Mouse (Mus musculus): ENCODE results near the gene Rhot2. TPM values are rescaled to one million over a fixed set of nuclear protein-coding genes. Genes with fewer than 3 reads are reported as not detected.
A peak's percentile ranks its signal among the peaks of the same experiment; 100 is the strongest.

The Rhot2 gene
- polyA plus RNA-seq, 1 experiment from 2014 or later: 13.5 TPM

- H3K4me1 ChIP-seq (replicated peaks): peaks cover 42% of the 10 kb centered on the region
- ATAC-seq (ENCODE audit: low read depth): peak; percentile 67
- under 1% methylated on average over 45 of the region's 45 CpGs for WGBS (ENCODE audit: insufficient replicate concordance)
Observed at GRCm38 (mm10) chr17:25791843-25792527, 52.7 kb downstream of the Rhot2 start.

GRCm38 (mm10) chr17:25791320-25791842 lies 53.3 kb downstream of the Rhot2 start:
- ATAC-seq (ENCODE audit: low read depth): no peak
- Histone ChIP-seq H3K27ac (peak overlapping the region; percentile 92), H3K9me3 (replicated peaks) (no peaks in the 10 kb centered on the region), H3K27me3 (no peaks in the 10 kb centered on the region), H3K36me3 (peaks cover 30% of the 10 kb centered on the region), H3K4me2 (peak overlapping the region; percentile 94), H3K4me3 (replicated peaks) (peak overlapping the region; percentile 89), H3K4me1 (replicated peaks) (peaks cover 40% of the 10 kb centered on the region), H3K9ac (peak overlapping the region; percentile 84)
- WGBS (ENCODE audit: insufficient replicate concordance): 27% methylated on average over 19 of the region's 19 CpGs
- DNase-seq: no peak

More at GRCm38 (mm10) chr17:25791843-25792527, 52.7 kb downstream of the Rhot2 start:
- peak overlapping the region; percentile 89 for H3K4me3 ChIP-seq (replicated peaks)
- no peaks in the 10 kb centered on the region for H3K9me3 ChIP-seq (replicated peaks)
- DNase-seq: peak; percentile 74
- H3K27me3 ChIP-seq: no peaks in the 10 kb centered on the region
- peak overlapping the region; percentile 94 for H3K4me2 ChIP-seq
- peak overlapping the region; percentile 84 for H3K9ac ChIP-seq
- H3K27ac ChIP-seq: peak overlapping the region; percentile 92
- H3K36me3 ChIP-seq: peaks cover 30% of the 10 kb centered on the region

Small RNA genes lying within 50 kb of the gene (microRNA-seq; reads per million reads assigned to microRNA genes)
- gene Mir3082: not detected

Other genes with a start within 250 kb of the Rhot2 start
- 0.25 and 0.51 TPM in 2 replicates for gene Gng13, start 127.7 kb downstream of the Rhot2 start, polyA plus RNA-seq (2015; fragmentation: Nextera tagmentation; extraction: Ambion mirVana)
- 24.8 and 25.4 TPM in 2 replicates for gene Chtf18, start 117.4 kb downstream of the Rhot2 start, polyA plus RNA-seq (2015; fragmentation: Nextera tagmentation; extraction: Ambion mirVana)
- 7.6 and 8.4 TPM in 2 replicates for gene Rpusd1, start 117.2 kb downstream of the Rhot2 start, polyA plus RNA-seq (2015; fragmentation: Nextera tagmentation; extraction: Ambion mirVana)
- gene Mslnl, start 108.8 kb downstream of the Rhot2 start, polyA plus RNA-seq (2015; fragmentation: Nextera tagmentation; extraction: Ambion mirVana): not detected in 2 replicates
- 0.81 and 1.2 TPM in 2 replicates for gene Msln, start 90.5 kb downstream of the Rhot2 start, polyA plus RNA-seq (2015; fragmentation: Nextera tagmentation; extraction: Ambion mirVana)
- 16.4 and 17.5 TPM in 2 replicates for gene Narfl, start 71.1 kb downstream of the Rhot2 start, polyA plus RNA-seq (2015; fragmentation: Nextera tagmentation; extraction: Ambion mirVana)
- gene Haghl, start 59.2 kb downstream of the Rhot2 start, polyA plus RNA-seq (2015; fragmentation: Nextera tagmentation; extraction: Ambion mirVana): 6.8 and 7.3 TPM in 2 replicates
- gene Ccdc78, start 58.3 kb downstream of the Rhot2 start, polyA plus RNA-seq (2015; fragmentation: Nextera tagmentation; extraction: Ambion mirVana): 0.05 and 0.07 TPM in 2 replicates
- gene Fam173a, start 52.0 kb downstream of the Rhot2 start, polyA plus RNA-seq (2015; fragmentation: Nextera tagmentation; extraction: Ambion mirVana): 54.5 and 61.8 TPM in 2 replicates
- 0.46 TPM in 1 of 2 replicates, not detected in the other for gene AC134908.4, start 49.2 kb downstream of the Rhot2 start, polyA plus RNA-seq (2015; fragmentation: Nextera tagmentation; extraction: Ambion mirVana)
- 21.2 and 23.8 TPM in 2 replicates for gene Metrn, start 47.7 kb downstream of the Rhot2 start, polyA plus RNA-seq (2015; fragmentation: Nextera tagmentation; extraction: Ambion mirVana)
- gene Fbxl16, start 35.8 kb downstream of the Rhot2 start, polyA plus RNA-seq (2015; fragmentation: Nextera tagmentation; extraction: Ambion mirVana): 0.05 and 0.32 TPM in 2 replicates
- 11.9 and 14.2 TPM in 2 replicates for gene Wdr24, start 21.2 kb downstream of the Rhot2 start, polyA plus RNA-seq (2015; fragmentation: Nextera tagmentation; extraction: Ambion mirVana)
- 21.7 and 26.9 TPM in 2 replicates for gene Jmjd8, start 16.0 kb downstream of the Rhot2 start, polyA plus RNA-seq (2015; fragmentation: Nextera tagmentation; extraction: Ambion mirVana)
- 130 TPM in 2 replicates for gene Stub1, start 11.4 kb downstream of the Rhot2 start, polyA plus RNA-seq (2015; fragmentation: Nextera tagmentation; extraction: Ambion mirVana)
- gene Rhbdl1, start 7.6 kb downstream of the Rhot2 start, polyA plus RNA-seq (2015; fragmentation: Nextera tagmentation; extraction: Ambion mirVana): 0.20 and 0.30 TPM in 2 replicates
- gene Gm20683, start 3.1 kb downstream of the Rhot2 start, polyA plus RNA-seq (2015; fragmentation: Nextera tagmentation; extraction: Ambion mirVana): 0.28 and 0.57 TPM in 2 replicates
- gene Wdr90, start 16.6 kb upstream of the Rhot2 start, polyA plus RNA-seq (2015; fragmentation: Nextera tagmentation; extraction: Ambion mirVana): 10.2 and 12.5 TPM in 2 replicates
- gene Mcrip2, start 23.9 kb upstream of the Rhot2 start, polyA plus RNA-seq (2015; fragmentation: Nextera tagmentation; extraction: Ambion mirVana): 62.1 and 66.2 TPM in 2 replicates
- gene Mettl26, start 30.2 kb upstream of the Rhot2 start, polyA plus RNA-seq (2015; fragmentation: Nextera tagmentation; extraction: Ambion mirVana): 43.9 and 46.9 TPM in 2 replicates
- gene Wfikkn1, start 36.0 kb upstream of the Rhot2 start, polyA plus RNA-seq (2015; fragmentation: Nextera tagmentation; extraction: Ambion mirVana): 0.65 and 1.00 TPM in 2 replicates
- 6.5 and 7.0 TPM in 2 replicates for gene Rab40c, start 74.9 kb upstream of the Rhot2 start, polyA plus RNA-seq (2015; fragmentation: Nextera tagmentation; extraction: Ambion mirVana)
- 126 and 152 TPM in 2 replicates for gene Pigq, start 100.1 kb upstream of the Rhot2 start, polyA plus RNA-seq (2015; fragmentation: Nextera tagmentation; extraction: Ambion mirVana)
- 5.1 and 7.2 TPM in 2 replicates for gene Nhlrc4, start 100.1 kb upstream of the Rhot2 start, polyA plus RNA-seq (2015; fragmentation: Nextera tagmentation; extraction: Ambion mirVana)
- gene A930017K11Rik, start 107.7 kb upstream of the Rhot2 start, polyA plus RNA-seq (2015; fragmentation: Nextera tagmentation; extraction: Ambion mirVana): 0.24 and 0.32 TPM in 2 replicates
- gene Capn15, start 140.9 kb upstream of the Rhot2 start, polyA plus RNA-seq (2015; fragmentation: Nextera tagmentation; extraction: Ambion mirVana): 11.1 and 12.3 TPM in 2 replicates
- gene Rab11fip3, start 224.7 kb upstream of the Rhot2 start, polyA plus RNA-seq (2015; fragmentation: Nextera tagmentation; extraction: Ambion mirVana): 1.8 and 1.9 TPM in 2 replicates
- gene Decr2, start 245.5 kb upstream of the Rhot2 start, polyA plus RNA-seq (2015; fragmentation: Nextera tagmentation; extraction: Ambion mirVana): 11.1 and 13.8 TPM in 2 replicates

Measured in liver, embryonic 13.5 days (tissue).